In the genomic region with DNA sequence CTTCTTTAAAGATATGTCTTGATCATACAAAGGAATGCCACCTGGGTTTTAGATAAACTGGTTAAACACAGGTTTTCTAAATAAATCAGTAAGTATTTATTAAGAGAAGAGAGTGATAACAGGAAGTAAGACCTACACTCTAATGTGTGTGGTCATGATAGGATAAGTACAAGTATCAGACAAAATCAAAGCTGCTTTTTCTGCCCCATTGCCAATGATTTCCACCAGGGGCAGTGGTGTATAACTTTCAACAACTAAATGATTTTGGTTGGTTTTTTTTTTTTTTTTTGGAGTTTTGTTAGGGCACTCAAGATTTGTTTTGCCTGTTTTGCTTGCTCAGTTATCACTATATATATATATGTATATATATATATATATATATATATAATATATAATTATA, we compare ENCODE assay signal across 19 mouse cellular contexts.
A peak's percentile ranks its signal among the peaks of the same experiment; 100 is the strongest.
DNase-seq lines count a peak whose midpoint lies in the region; ATAC-seq and TF ChIP-seq lines count a peak whose summit lies in the region.
"Had no signal": no experiment of that assay in that cellular context is flagged by ENCODE, and none has a peak within 500 bp of the region (broad histone marks: within the 10 kb centered on the region; RNA-seq: fewer than 3 reads in every experiment).

No protein-coding gene starts in this region.

- no peaks in the 10 kb centered on the region for H3K4me1 ChIP-seq in hindbrain, postnatal 0 days (ENCODE audit: insufficient read depth, low read length)
- H3K4me1 ChIP-seq in hindbrain, embryonic 11.5 days (replicated peaks; ENCODE audit: control insufficient read depth, insufficient read depth, low read length): no peaks in the 10 kb centered on the region
- no peaks in the 10 kb centered on the region for H3K4me1 ChIP-seq in limb, embryonic 10.5 days
- H3K4me1 ChIP-seq: forebrain, embryonic 10.5 days; hindbrain, embryonic 15.5 days; neural tube, embryonic 13.5 days had no signal

- peak; percentile 2 for DNase-seq in hindbrain, postnatal 0 days (ENCODE audit: low spot score)
- no peak for DNase-seq in hindbrain, embryonic 11.5 days (ENCODE audit: low spot score)
- DNase-seq in thymus, postnatal 0 days (ENCODE audit: low spot score): peak; percentile 12
- DNase-seq in thymus, adult 18-20 months: no peak
- DNase-seq in R1 (ENCODE audit: low read depth, low spot score): peak; percentile 2
- DNase-seq in limb, embryonic 10.5 days (ENCODE audit: low spot score): no peak
- no peak for DNase-seq in right cerebral cortex, adult 18-20 months
- DNase-seq: adrenal gland, adult 2 months; cerebellum, adult 11-12 months; heart, adult 18-20 months; heart, postnatal 10 days; kidney, adult 9 months; lung, adult 18-20 months; right cerebral cortex, postnatal 4 days; thymus, postnatal 36 days had no signal

- H3K27me3 ChIP-seq in hindbrain, postnatal 0 days (ENCODE audit: insufficient read depth, low read length): no peaks in the 10 kb centered on the region
- H3K27me3 ChIP-seq in hindbrain, embryonic 11.5 days (ENCODE audit: control insufficient read depth, insufficient read depth, low read length): no peaks in the 10 kb centered on the region
- no peaks in the 10 kb centered on the region for H3K27me3 ChIP-seq in limb, embryonic 10.5 days (ENCODE audit: low read depth, poor library complexity, severe bottlenecking)
- H3K27me3 ChIP-seq: hindbrain, embryonic 15.5 days; neural tube, embryonic 13.5 days had no signal

- TF ChIP-seq CTCF in hindbrain, postnatal 0 days (IDR thresholded peaks at IDR 0.05; ENCODE audit: low read depth): peak; percentile 26

- no peak overlapping the region for H3K4me2 ChIP-seq in hindbrain, postnatal 0 days (ENCODE audit: low read depth, low read length)
- H3K4me2 ChIP-seq in hindbrain, embryonic 11.5 days (replicated peaks; ENCODE audit: low read depth, low read length): no peak overlapping the region
- H3K4me2 ChIP-seq: hindbrain, embryonic 15.5 days; neural tube, embryonic 13.5 days had no signal

- no peak overlapping the region for H3K27ac ChIP-seq in hindbrain, postnatal 0 days
- no peak overlapping the region for H3K27ac ChIP-seq in hindbrain, embryonic 11.5 days (ENCODE audit: low read depth, low read length)
- no peak overlapping the region for H3K27ac ChIP-seq in limb, embryonic 10.5 days
- H3K27ac ChIP-seq: forebrain, embryonic 10.5 days; hindbrain, embryonic 15.5 days; neural tube, embryonic 13.5 days had no signal

- no peak overlapping the region for H3K9ac ChIP-seq in hindbrain, postnatal 0 days (replicated peaks; ENCODE audit: low read length)
- no peak overlapping the region for H3K9ac ChIP-seq in hindbrain, embryonic 11.5 days (ENCODE audit: low read depth, low read length)
- H3K9ac ChIP-seq: hindbrain, embryonic 15.5 days; neural tube, embryonic 13.5 days had no signal

- ATAC-seq in hindbrain, postnatal 0 days: no peak
- no peak for ATAC-seq in hindbrain, embryonic 11.5 days (ENCODE audit: low FRiP score)
- ATAC-seq: midbrain, embryonic 16.5 days had no signal

- H3K9me3 ChIP-seq in hindbrain, postnatal 0 days (ENCODE audit: low read length): no peaks in the 10 kb centered on the region
- H3K9me3 ChIP-seq in hindbrain, embryonic 11.5 days (ENCODE audit: control insufficient read depth, low read length): no peaks in the 10 kb centered on the region
- no peaks in the 10 kb centered on the region for H3K9me3 ChIP-seq in limb, embryonic 10.5 days (replicated peaks)
- H3K9me3 ChIP-seq: forebrain, embryonic 10.5 days; hindbrain, embryonic 15.5 days; neural tube, embryonic 13.5 days had no signal

- no peak overlapping the region for H3K4me3 ChIP-seq in hindbrain, postnatal 0 days (ENCODE audit: low read length)
- H3K4me3 ChIP-seq in hindbrain, embryonic 11.5 days (ENCODE audit: low read depth, low read length): no peak overlapping the region
- H3K4me3 ChIP-seq in limb, embryonic 10.5 days: no peak overlapping the region
- H3K4me3 ChIP-seq: forebrain, embryonic 10.5 days; hindbrain, embryonic 15.5 days; neural tube, embryonic 13.5 days had no signal

- H3K36me3 ChIP-seq in hindbrain, postnatal 0 days (ENCODE audit: insufficient read depth, low read length): no peaks in the 10 kb centered on the region
- no peaks in the 10 kb centered on the region for H3K36me3 ChIP-seq in hindbrain, embryonic 11.5 days (ENCODE audit: control insufficient read depth, insufficient read depth, low read length)
- H3K36me3 ChIP-seq in limb, embryonic 10.5 days: no peaks in the 10 kb centered on the region
- H3K36me3 ChIP-seq: forebrain, embryonic 10.5 days; hindbrain, embryonic 15.5 days; neural tube, embryonic 13.5 days had no signal

Comparison
In these comparisons a context has a peak if more than half of its experiments do, and no peak if none do; other contexts are left out.
1. DNase-seq: peak in hindbrain, postnatal 0 days (single experiment), thymus, postnatal 0 days (single experiment) and R1 (single experiment); none in hindbrain, embryonic 11.5 days (single experiment), thymus, adult 18-20 months (0 of 2), limb, embryonic 10.5 days (single experiment) and right cerebral cortex, adult 18-20 months (single experiment).